Mouse (Mus musculus): ENCODE measurements around the gene Vim. TPM values are rescaled to one million over a fixed set of nuclear protein-coding genes. Genes with fewer than 3 reads are reported as not detected.

Vim gene
- polyA plus RNA-seq, 1 experiment from 2014 or later = 240 TPM

DNA sequence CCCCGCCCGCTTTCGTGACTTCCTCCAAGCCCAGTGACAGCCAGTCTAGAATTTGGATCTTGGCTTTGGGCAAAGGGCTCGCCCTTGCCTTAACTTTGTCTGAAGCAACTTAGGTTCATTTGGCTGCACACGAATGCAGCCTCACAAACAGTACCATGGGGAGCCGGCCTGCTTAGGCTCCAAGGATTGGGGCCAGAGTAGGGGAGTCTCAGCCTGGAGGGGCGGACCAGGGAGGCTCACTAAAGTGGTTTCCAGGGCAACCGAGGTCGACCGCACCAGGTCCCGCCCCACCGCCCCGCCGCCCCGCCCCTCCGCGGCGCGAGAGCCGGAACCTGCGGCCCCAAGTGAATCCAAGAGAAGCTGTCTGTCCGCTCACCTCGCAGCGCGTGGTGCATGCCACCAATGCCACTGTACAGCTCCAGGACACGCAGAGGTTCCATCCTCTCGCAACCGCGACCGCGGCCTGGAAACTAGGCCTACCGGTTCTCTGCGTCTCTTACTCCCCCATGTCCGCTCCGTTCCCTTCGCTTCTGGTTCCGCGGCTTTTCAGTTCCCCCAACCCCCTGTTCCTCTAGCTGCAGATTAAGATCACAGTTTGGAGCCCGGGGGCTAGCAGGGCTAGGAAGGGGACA, 29.4 kb upstream of the Vim start, which contains the start of gene Trdmt1:
Gene Trdmt1, minus strand, starts transcription at position 476 of the 632 bp plus-strand sequence.
- Histone ChIP-seq H3K4me3 (peak within 1 kb of the TSS; percentile 75), H3K27ac (peak within 1 kb of the TSS; percentile 97), H3K9me3 (replicated peaks) (no peaks in the 10 kb centered on the region), H3K4me1 (peaks cover 16% of the 10 kb centered on the region), H3K36me3 (no peaks in the 10 kb centered on the region), H3K27me3 (ENCODE audit: low read depth, poor library complexity, severe bottlenecking) (no peaks in the 10 kb centered on the region)
- WGBS = under 1% methylated on average over 39 of the region's 39 CpGs
- peak; percentile 90 for DNase-seq (ENCODE audit: low spot score)

- Histone ChIP-seq H3K4me3 (no peak overlapping the region), H3K36me3 (no peaks in the 10 kb centered on the region), H3K27me3 (ENCODE audit: low read depth, poor library complexity, severe bottlenecking) (no peaks in the 10 kb centered on the region), H3K4me1 (peaks cover 11% of the 10 kb centered on the region), H3K9me3 (replicated peaks) (no peaks in the 10 kb centered on the region), H3K27ac (no peak overlapping the region)
- 87% methylated on average over 3 of the region's 3 CpGs for WGBS
- DNase-seq (ENCODE audit: low spot score) = no peak
These were observed 25.0 kb upstream of the Vim start for GRCm38 (mm10) chr2:13548749-13549148.

DNA sequence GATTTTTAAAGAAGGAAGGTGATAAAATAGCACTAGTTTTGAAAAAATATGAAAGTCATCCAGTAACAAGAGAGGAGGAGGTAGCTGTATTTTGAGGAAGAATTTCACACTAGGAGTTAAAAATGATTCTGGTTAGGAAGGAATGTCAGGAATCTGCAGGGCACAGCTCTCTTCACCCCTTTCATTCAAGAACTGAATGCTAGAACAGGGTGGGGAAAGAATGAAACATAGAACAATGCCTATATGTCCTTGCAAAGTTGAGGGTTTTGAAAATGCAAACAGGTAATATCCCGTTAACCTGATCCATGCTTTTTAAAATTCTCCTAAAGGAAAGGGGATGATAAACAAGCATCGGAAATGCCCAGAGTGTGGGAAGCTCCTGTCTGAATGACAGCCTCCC, 19.8 kb upstream of the Vim start:
- Histone ChIP-seq H3K27me3 (ENCODE audit: low read depth, poor library complexity, severe bottlenecking) (no peaks in the 10 kb centered on the region), H3K27ac (no peak overlapping the region), H3K4me3 (no peak overlapping the region), H3K36me3 (no peaks in the 10 kb centered on the region), H3K4me1 (no peaks in the 10 kb centered on the region), H3K9me3 (replicated peaks) (no peaks in the 10 kb centered on the region)
- 73% methylated on average over 2 of the region's 2 CpGs for WGBS
- DNase-seq (ENCODE audit: low spot score) = no peak

DNA sequence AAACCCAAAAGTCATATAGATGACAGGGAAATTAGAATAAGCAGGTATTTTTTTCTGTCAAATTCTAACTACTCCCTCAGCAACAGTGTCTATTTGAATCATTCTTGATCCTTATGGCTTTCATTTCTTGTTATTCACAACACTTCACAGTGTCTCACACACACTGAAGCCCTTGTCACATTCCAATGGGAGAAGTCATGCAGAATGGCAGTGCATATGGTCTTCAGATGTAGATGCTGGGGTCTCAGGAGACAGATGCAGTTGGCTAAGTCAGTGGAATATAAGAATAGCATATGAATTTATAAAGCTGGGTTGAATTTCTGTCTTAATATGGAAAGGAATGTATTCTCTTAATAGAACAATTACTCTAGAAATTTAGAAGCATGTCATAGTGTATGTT, 17.5 kb upstream of the Vim start:
- Histone ChIP-seq H3K9me3 (replicated peaks) (no peaks in the 10 kb centered on the region), H3K27me3 (ENCODE audit: low read depth, poor library complexity, severe bottlenecking) (no peaks in the 10 kb centered on the region), H3K4me1 (no peaks in the 10 kb centered on the region), H3K27ac (no peak overlapping the region), H3K4me3 (no peak overlapping the region), H3K36me3 (no peaks in the 10 kb centered on the region)
- DNase-seq (ENCODE audit: low spot score) = no peak

GRCm38 (mm10) chr2:13557145-13558030, 16.3 kb upstream of the Vim start:
- no peaks in the 10 kb centered on the region for H3K4me1 ChIP-seq
- WGBS = 85% methylated on average over 9 of the region's 9 CpGs

DNA sequence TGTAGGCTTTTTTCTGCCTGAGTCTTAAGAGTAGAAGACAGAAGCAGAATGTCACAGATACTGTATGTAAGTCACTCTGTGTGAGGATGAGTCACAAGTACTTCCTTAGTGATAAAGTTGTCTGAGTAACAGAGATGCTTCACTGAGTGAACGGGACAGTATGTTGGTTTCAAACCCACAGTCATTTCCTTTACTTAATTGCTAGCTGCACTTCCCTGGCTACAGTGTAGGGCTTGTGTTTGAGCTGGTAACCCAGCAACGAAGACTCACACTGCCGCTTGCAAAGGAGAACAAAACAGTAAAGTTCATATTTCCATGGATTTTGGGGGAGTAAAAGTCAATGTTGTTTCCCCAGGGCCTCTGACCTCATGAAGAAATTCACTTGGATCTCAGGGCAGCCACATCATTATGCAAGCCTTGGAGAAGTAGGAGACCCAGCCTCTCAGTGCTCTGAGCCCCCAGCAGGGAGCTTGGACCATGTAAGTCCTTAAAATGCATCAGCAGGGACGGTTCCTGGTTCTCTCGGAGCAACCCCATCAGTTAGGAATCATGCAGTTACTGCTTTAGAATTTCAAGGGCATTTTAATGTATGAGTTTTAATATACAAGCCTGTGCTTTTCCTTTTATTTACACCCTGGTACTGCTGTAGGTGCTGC, 15.0 kb upstream of the Vim start:
- WGBS = 52% methylated on average over 5 of the region's 5 CpGs
- no peaks in the 10 kb centered on the region for H3K36me3 ChIP-seq
- H3K9me3 ChIP-seq (replicated peaks) = no peaks in the 10 kb centered on the region
- no peak for DNase-seq (ENCODE audit: low spot score)
- no peaks in the 10 kb centered on the region for H3K27me3 ChIP-seq (ENCODE audit: low read depth, poor library complexity, severe bottlenecking)
- H3K4me1 ChIP-seq = no peaks in the 10 kb centered on the region
- H3K4me3 ChIP-seq = no peak overlapping the region
- no peak overlapping the region for H3K27ac ChIP-seq

More at GRCm38 (mm10) chr2:13557145-13558030, 16.3 kb upstream of the Vim start:
- DNase-seq (ENCODE audit: low spot score) = no peak
- Histone ChIP-seq H3K36me3 (no peaks in the 10 kb centered on the region), H3K4me3 (no peak overlapping the region), H3K9me3 (replicated peaks) (no peaks in the 10 kb centered on the region), H3K27ac (no peak overlapping the region), H3K27me3 (ENCODE audit: low read depth, poor library complexity, severe bottlenecking) (no peaks in the 10 kb centered on the region)

GRCm38 (mm10) chr2:13559303-13559702, 14.4 kb upstream of the Vim start:
- no peak overlapping the region for H3K4me3 ChIP-seq
- H3K27me3 ChIP-seq (ENCODE audit: low read depth, poor library complexity, severe bottlenecking) = no peaks in the 10 kb centered on the region
- H3K4me1 ChIP-seq = no peaks in the 10 kb centered on the region
- no peaks in the 10 kb centered on the region for H3K36me3 ChIP-seq
- H3K9me3 ChIP-seq (replicated peaks) = no peaks in the 10 kb centered on the region
- no peak for DNase-seq (ENCODE audit: low spot score)
- no peak overlapping the region for H3K27ac ChIP-seq
- WGBS = 89% methylated on average over 5 of the region's 5 CpGs

DNA sequence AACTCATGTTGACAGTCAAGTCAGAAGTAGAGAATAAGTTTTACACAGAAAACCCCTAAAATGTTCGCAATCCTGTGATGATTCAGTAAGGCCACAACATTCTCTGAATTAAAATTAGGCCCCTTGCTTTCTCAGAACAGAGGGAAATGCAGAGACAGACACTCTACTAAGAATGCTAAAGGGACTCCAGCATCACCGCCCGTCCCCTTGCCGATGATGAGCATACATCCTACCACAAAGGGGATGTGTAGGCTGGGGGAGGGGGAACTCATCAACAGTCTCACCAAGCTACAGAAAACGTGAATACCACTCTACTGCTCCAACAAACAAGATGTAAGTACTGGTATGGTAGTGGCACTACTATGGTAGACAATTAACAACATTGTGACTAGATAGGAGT, 14.0 kb upstream of the Vim start:
- Histone ChIP-seq H3K27ac (no peak overlapping the region), H3K4me3 (no peak overlapping the region), H3K36me3 (no peaks in the 10 kb centered on the region), H3K27me3 (ENCODE audit: low read depth, poor library complexity, severe bottlenecking) (no peaks in the 10 kb centered on the region), H3K4me1 (no peaks in the 10 kb centered on the region), H3K9me3 (replicated peaks) (no peaks in the 10 kb centered on the region)
- 82% methylated on average over 5 of the region's 5 CpGs for WGBS
- no peak for DNase-seq (ENCODE audit: low spot score)

GRCm38 (mm10) chr2:13560396-13560795, 13.3 kb upstream of the Vim start:
- no peaks in the 10 kb centered on the region for H3K4me1 ChIP-seq
- no peaks in the 10 kb centered on the region for H3K27me3 ChIP-seq (ENCODE audit: low read depth, poor library complexity, severe bottlenecking)
- H3K4me3 ChIP-seq = no peak overlapping the region
- no peak overlapping the region for H3K27ac ChIP-seq
- 92% methylated on average over 2 of the region's 2 CpGs for WGBS
- H3K9me3 ChIP-seq (replicated peaks) = no peaks in the 10 kb centered on the region
- no peak for DNase-seq (ENCODE audit: low spot score)
- H3K36me3 ChIP-seq = no peaks in the 10 kb centered on the region

DNA sequence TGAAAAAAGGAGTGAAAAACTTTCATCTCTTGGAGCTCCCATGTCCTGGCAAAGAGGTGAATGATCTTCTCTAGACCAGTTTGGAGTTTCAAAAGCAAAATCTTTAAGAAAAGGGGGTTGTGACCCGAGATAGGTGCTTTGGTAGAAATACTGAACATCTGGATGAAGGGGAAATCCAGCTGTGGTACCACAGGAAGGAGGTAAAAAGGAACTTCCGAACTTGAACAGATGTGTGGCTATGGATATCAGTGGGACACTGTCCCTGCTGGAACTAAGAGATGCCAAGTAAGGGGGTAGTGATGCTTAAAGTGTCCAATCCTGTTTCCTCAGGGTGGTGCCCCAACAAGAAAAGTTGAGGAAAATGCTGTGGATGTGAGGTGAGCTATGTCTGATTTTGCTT, 3.6 kb upstream of the Vim start:
- no peak for DNase-seq (ENCODE audit: low spot score)
- Histone ChIP-seq H3K36me3 (no peaks in the 10 kb centered on the region), H3K4me3 (no peak overlapping the region), H3K4me1 (peaks cover 22% of the 10 kb centered on the region), H3K27ac (no peak overlapping the region), H3K27me3 (ENCODE audit: low read depth, poor library complexity, severe bottlenecking) (no peaks in the 10 kb centered on the region), H3K9me3 (replicated peaks) (no peaks in the 10 kb centered on the region)
- 76% methylated on average over 2 of the region's 2 CpGs for WGBS

GRCm38 (mm10) chr2:13572101-13572553, 1.6 kb upstream of the Vim start:
- DNase-seq (ENCODE audit: low spot score) = no peak
- peaks cover 33% of the 10 kb centered on the region for H3K4me1 ChIP-seq
- WGBS = 31% methylated on average over 4 of the region's 4 CpGs
- no peaks in the 10 kb centered on the region for H3K27me3 ChIP-seq (ENCODE audit: low read depth, poor library complexity, severe bottlenecking)
- peaks cover 9% of the 10 kb centered on the region for H3K36me3 ChIP-seq
- H3K4me3 ChIP-seq = no peak overlapping the region
- no peaks in the 10 kb centered on the region for H3K9me3 ChIP-seq (replicated peaks)
- H3K27ac ChIP-seq = peak overlapping the region; percentile 91

DNA sequence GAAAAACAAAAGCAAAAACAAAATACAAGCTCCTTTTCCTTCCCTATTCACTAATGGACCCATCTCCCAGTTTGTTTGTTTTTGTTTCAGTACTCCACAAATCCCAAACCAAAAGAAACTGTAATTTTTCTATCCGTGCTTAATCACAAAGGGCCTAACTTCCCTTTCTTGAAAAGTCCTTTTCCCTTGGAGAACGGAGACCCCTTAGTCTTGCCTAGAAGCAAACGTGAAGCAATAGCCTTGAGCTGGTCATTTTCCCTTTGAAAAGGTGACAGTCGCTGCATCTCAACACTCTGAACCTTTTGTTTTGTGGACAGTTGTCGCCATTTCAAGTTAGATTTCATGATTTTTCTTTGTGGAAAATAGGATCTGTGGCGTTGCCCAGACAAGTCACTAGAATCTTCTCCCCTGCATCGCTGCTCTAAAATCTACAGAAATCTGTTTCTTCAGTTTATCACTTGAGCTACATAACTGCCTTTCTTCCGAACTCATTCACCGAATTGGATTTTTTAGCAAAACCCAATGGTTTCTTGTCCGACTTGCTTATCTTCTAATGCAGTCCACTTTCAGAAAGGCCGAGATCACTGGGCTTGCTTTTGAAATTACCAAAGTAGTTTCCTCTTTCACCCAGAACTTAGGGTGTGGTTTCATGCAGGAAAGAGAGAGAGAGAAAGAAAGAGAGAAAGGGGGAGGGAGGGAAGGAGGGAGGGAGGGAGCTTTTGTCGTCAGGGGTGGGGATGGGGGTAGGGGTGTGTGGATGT, 900 bp upstream of the Vim start:
- 10% methylated on average over 12 of the region's 12 CpGs for WGBS
- Histone ChIP-seq H3K4me3 (peak overlapping the region; percentile 73), H3K36me3 (peaks cover 15% of the 10 kb centered on the region), H3K27ac (peak overlapping the region; percentile 91), H3K4me1 (peaks cover 33% of the 10 kb centered on the region), H3K27me3 (ENCODE audit: low read depth, poor library complexity, severe bottlenecking) (no peaks in the 10 kb centered on the region), H3K9me3 (replicated peaks) (no peaks in the 10 kb centered on the region)
- DNase-seq (ENCODE audit: low spot score) = no peak

All from limb, embryonic 10.5 days (tissue).